Mouse (Mus musculus): ENCODE data around the gene Pdcd4. TPM values are rescaled to one million over a fixed set of nuclear protein-coding genes. Genes with fewer than 3 reads are reported as not detected.

Gene Pdcd4
- total and polyA plus RNA-seq, 2 experiments from 2014 or later = 32.3 to 82.7 TPM

- Histone ChIP-seq H3K9me3 (ENCODE audit: low read length) (no peaks in the 10 kb centered on the region), H3K4me1 (ENCODE audit: insufficient read depth) (no peaks in the 10 kb centered on the region), H3K27ac (ENCODE audit: low read depth, low read length) (no peak overlapping the region), H3K36me3 (ENCODE audit: insufficient read depth) (peaks cover 50% of the 10 kb centered on the region), H3K4me2 (ENCODE audit: low read depth) (no peak overlapping the region), H3K9ac (no peak overlapping the region), H3K27me3 (ENCODE audit: insufficient read depth, low read length) (no peaks in the 10 kb centered on the region), H3K4me3 (ENCODE audit: low read depth, low read length) (no peak overlapping the region)
- DNase-seq (no peak), ATAC-seq (no peak)
- no peak for TF ChIP-seq CTCF (IDR thresholded peaks at IDR 0.05; ENCODE audit: low read depth)
- WGBS = 84% methylated on average over 3 of the region's 3 CpGs
Observed at GRCm38 (mm10) chr19:53929218-53929617, 37.2 kb downstream of the Pdcd4 start.

DNA sequence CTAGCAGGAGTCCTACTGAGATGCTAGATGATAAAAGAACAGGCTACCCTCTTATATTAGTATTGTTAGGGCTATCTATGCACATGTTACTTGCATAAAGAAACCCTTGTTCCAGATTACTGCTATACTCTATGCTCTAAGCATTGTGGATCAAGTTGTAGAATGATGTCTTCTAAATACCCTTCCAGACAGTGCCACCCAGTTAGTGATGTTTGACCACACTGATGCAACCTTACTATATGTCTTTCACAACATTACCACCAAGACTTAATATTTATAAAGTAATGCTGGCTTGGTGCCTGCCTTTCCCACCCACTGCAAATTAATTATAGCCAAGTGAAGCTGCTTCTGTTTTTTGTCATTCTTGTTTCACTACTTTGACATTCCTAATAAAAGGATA lies 41.0 kb downstream of the Pdcd4 start:
- DNase-seq (no peak), ATAC-seq (no peak)
- H3K9ac ChIP-seq = no peak overlapping the region
- H3K4me3 ChIP-seq (ENCODE audit: low read depth, low read length) = no peak overlapping the region
- no peaks in the 10 kb centered on the region for H3K9me3 ChIP-seq (ENCODE audit: low read length)
- H3K36me3 ChIP-seq (ENCODE audit: insufficient read depth) = peaks cover 50% of the 10 kb centered on the region
- H3K4me2 ChIP-seq (ENCODE audit: low read depth) = no peak overlapping the region
- H3K4me1 ChIP-seq (ENCODE audit: insufficient read depth) = no peaks in the 10 kb centered on the region
- H3K27ac ChIP-seq (ENCODE audit: low read depth, low read length) = no peak overlapping the region
- no peak for TF ChIP-seq CTCF (IDR thresholded peaks at IDR 0.05; ENCODE audit: low read depth)
- H3K27me3 ChIP-seq (ENCODE audit: insufficient read depth, low read length) = no peaks in the 10 kb centered on the region

- H3K9ac ChIP-seq = no peak overlapping the region
Observed at GRCm38 (mm10) chr19:53934046-53934445, 42.0 kb downstream of the Pdcd4 start.

GRCm38 (mm10) chr19:53939467-53939866 lies 47.4 kb downstream of the Pdcd4 start:
- H3K9me3 ChIP-seq (ENCODE audit: low read length) = no peaks in the 10 kb centered on the region
- ATAC-seq = no peak
- 88% methylated on average over 4 of the region's 4 CpGs for WGBS

More at GRCm38 (mm10) chr19:53934046-53934445, 42.0 kb downstream of the Pdcd4 start:
- Histone ChIP-seq H3K4me1 (ENCODE audit: insufficient read depth) (no peaks in the 10 kb centered on the region), H3K36me3 (ENCODE audit: insufficient read depth) (peaks cover 50% of the 10 kb centered on the region), H3K4me3 (ENCODE audit: low read depth, low read length) (no peak overlapping the region), H3K27me3 (ENCODE audit: insufficient read depth, low read length) (no peaks in the 10 kb centered on the region), H3K4me2 (ENCODE audit: low read depth) (no peak overlapping the region), H3K27ac (ENCODE audit: low read depth, low read length) (no peak overlapping the region), H3K9me3 (ENCODE audit: low read length) (no peaks in the 10 kb centered on the region)
- ATAC-seq (no peak), DNase-seq (no peak)
- TF ChIP-seq CTCF (IDR thresholded peaks at IDR 0.05; ENCODE audit: low read depth) = no peak

GRCm38 (mm10) chr19:53941139-53941538 lies 49.1 kb downstream of the Pdcd4 start:
- 72% methylated on average over 4 of the region's 4 CpGs for WGBS
- no peak for ATAC-seq
- no peak overlapping the region for H3K4me3 ChIP-seq (ENCODE audit: low read depth, low read length)
- H3K9ac ChIP-seq = no peak overlapping the region
- no peak overlapping the region for H3K27ac ChIP-seq (ENCODE audit: low read depth, low read length)
- H3K4me1 ChIP-seq (ENCODE audit: insufficient read depth) = peaks cover 6% of the 10 kb centered on the region
- no peak overlapping the region for H3K4me2 ChIP-seq (ENCODE audit: low read depth)
- H3K36me3 ChIP-seq (ENCODE audit: insufficient read depth) = peaks cover 15% of the 10 kb centered on the region
- no peak for TF ChIP-seq CTCF (IDR thresholded peaks at IDR 0.05; ENCODE audit: low read depth)
- H3K27me3 ChIP-seq (ENCODE audit: insufficient read depth, low read length) = no peaks in the 10 kb centered on the region
- no peaks in the 10 kb centered on the region for H3K9me3 ChIP-seq (ENCODE audit: low read length)
- DNase-seq = no peak

More at GRCm38 (mm10) chr19:53939467-53939866, 47.4 kb downstream of the Pdcd4 start:
- Histone ChIP-seq H3K9ac (no peak overlapping the region), H3K4me3 (ENCODE audit: low read depth, low read length) (no peak overlapping the region), H3K27me3 (ENCODE audit: insufficient read depth, low read length) (no peaks in the 10 kb centered on the region), H3K27ac (ENCODE audit: low read depth, low read length) (no peak overlapping the region), H3K36me3 (ENCODE audit: insufficient read depth) (peaks cover 15% of the 10 kb centered on the region), H3K4me1 (ENCODE audit: insufficient read depth) (0 out of 2 replicates have a peak, but pooled peaks cover 4% of the 10 kb centered on the region), H3K4me2 (ENCODE audit: low read depth) (no peak overlapping the region)
- no peak for TF ChIP-seq CTCF (IDR thresholded peaks at IDR 0.05; ENCODE audit: low read depth)
- DNase-seq = no peak

DNA sequence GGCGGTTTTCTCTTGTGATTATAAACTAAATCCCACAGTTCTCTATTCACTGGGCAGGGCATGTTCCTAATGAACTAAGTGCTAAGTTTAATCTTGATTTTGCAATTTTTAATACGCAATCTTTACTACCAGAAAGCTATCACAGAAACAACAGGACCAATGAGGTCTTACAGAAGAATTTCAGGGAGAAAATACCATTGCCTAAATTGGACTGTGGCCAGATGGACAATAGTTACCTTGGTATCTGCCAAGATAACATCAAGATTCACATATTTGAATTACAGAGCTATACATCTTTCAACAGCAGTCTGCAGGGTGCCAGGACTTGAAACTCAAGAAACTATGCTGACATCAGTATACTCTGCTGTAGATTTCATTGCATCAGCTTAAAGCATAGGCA lies 50.3 kb downstream of the Pdcd4 start:
- no peak for ATAC-seq
- 93% methylated on average over 2 of the region's 2 CpGs for WGBS
- Histone ChIP-seq H3K4me2 (ENCODE audit: low read depth) (no peak overlapping the region), H3K27me3 (ENCODE audit: insufficient read depth, low read length) (no peaks in the 10 kb centered on the region), H3K9ac (no peak overlapping the region), H3K36me3 (ENCODE audit: insufficient read depth) (peaks cover 9% of the 10 kb centered on the region), H3K9me3 (ENCODE audit: low read length) (no peaks in the 10 kb centered on the region), H3K27ac (ENCODE audit: low read depth, low read length) (no peak overlapping the region), H3K4me3 (ENCODE audit: low read depth, low read length) (no peak overlapping the region), H3K4me1 (ENCODE audit: insufficient read depth) (peaks cover 12% of the 10 kb centered on the region)
- no peak for TF ChIP-seq CTCF (IDR thresholded peaks at IDR 0.05; ENCODE audit: low read depth)
- DNase-seq = no peak

DNA sequence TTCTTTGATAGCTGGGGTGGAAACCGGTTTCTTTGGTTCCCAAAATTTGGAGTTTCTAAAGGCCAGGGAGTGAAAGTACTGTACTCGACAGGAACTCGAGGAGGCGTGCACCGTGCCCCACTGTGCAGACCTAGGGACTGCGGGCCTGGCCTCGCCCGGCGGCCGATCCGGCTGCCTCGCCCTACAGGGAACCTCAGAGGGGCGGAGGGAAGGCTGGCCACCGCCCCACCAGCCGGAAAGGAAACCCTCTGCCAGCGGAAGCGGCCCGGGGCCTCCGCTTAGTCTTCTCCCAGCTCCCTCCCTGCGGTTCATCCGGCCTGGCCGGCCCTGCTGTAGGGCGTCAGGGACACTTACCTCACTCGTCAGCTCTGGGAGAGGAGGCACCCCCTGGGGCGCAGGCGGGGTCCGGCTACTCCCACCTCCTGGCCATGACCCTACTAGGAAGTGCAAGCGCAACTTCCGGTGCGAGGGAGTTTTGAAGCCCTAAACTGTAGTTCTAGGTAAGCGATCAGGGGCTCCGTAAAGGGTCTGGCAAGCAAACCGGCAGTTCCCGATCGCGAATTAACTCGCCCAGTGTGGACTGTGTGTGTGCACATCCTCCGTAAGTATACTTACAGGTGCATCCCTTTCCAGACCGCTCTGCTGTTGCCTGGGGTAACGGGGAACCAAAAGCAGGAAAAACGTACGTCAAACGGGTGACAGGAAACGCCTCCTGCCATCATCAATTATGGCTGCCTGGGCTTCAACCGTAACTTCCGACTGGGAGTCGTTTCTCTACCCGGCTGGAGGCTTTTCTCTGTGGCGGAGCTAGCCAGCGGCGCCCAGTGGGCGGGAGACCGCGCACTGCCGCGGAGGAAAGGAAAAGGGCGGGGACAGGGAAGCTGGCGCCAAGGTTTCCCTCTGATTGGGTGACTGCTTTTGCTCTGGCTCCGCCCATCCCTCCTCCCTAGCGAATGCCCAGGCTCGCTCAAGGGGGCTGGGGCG lies 52.1 kb downstream of the Pdcd4 start, which contains the start of the genes Shoc2 and Bbip1:
Shoc2 (plus strand) TSS at position 505 of the 984 bp plus-strand sequence.
Bbip1 (minus strand) TSS at position 826 of the 984 bp plus-strand sequence.
- peak; percentile 25; the same call in 1 of the 2 replicates for TF ChIP-seq CTCF (IDR thresholded peaks at IDR 0.05; ENCODE audit: low read depth)
- peaks cover 13% of the 10 kb centered on the region for H3K4me1 ChIP-seq (ENCODE audit: insufficient read depth)
- no peaks in the 10 kb centered on the region for H3K9me3 ChIP-seq (ENCODE audit: low read length)
- peak within 1 kb of the TSS; percentile 65 for H3K4me3 ChIP-seq (ENCODE audit: low read depth, low read length)
- peak; percentile 95 for ATAC-seq
- H3K27me3 ChIP-seq (ENCODE audit: insufficient read depth, low read length) = no peaks in the 10 kb centered on the region
- H3K4me2 ChIP-seq (ENCODE audit: low read depth) = peak within 1 kb of the TSS; percentile 50
- peak; percentile 100 for DNase-seq
- H3K36me3 ChIP-seq (ENCODE audit: insufficient read depth) = no peaks in the 10 kb centered on the region; the same call in 1 of the 2 replicates
- WGBS = 2% methylated on average over 61 of the region's 62 CpGs
- H3K9ac ChIP-seq = peak within 1 kb of the TSS; percentile 83
- peak within 1 kb of the TSS; percentile 95 for H3K27ac ChIP-seq (ENCODE audit: low read depth, low read length)
